Mouse (Mus musculus): ENCODE measurements around the gene Srarp. TPM values are rescaled to one million over a fixed set of nuclear protein-coding genes. Genes with fewer than 3 reads are reported as not detected.

The Srarp gene
- polyA plus RNA-seq, 1 experiment from 2014 or later: 0.62 TPM

Other genes with a start within 250 kb of the Srarp start
- gene Rsg1, start 222.1 kb downstream of the Srarp start, polyA plus RNA-seq (2015; fragmentation: Nextera tagmentation; extraction: Ambion mirVana): 7.9 and 10.5 TPM in 2 replicates
- 1.1 and 1.3 TPM in 2 replicates for gene Arhgef19, start 196.6 kb downstream of the Srarp start, polyA plus RNA-seq (2015; fragmentation: Nextera tagmentation; extraction: Ambion mirVana)
- gene Epha2, start 134.9 kb downstream of the Srarp start, polyA plus RNA-seq (2015; fragmentation: Nextera tagmentation; extraction: Ambion mirVana): 0.94 and 1.0 TPM in 2 replicates
- gene Fam131c, start 67.9 kb downstream of the Srarp start, polyA plus RNA-seq (2015; fragmentation: Nextera tagmentation; extraction: Ambion mirVana): 39.5 and 50.1 TPM in 2 replicates
- 0.19 TPM in 1 of 2 replicates, not detected in the other for gene Clcnka, start 37.4 kb downstream of the Srarp start, polyA plus RNA-seq (2015; fragmentation: Nextera tagmentation; extraction: Ambion mirVana)
- gene Clcnkb, start 20.1 kb downstream of the Srarp start, polyA plus RNA-seq (2015; fragmentation: Nextera tagmentation; extraction: Ambion mirVana): not detected in 2 replicates
- gene Hspb7, start 15.3 kb downstream of the Srarp start, polyA plus RNA-seq (2015; fragmentation: Nextera tagmentation; extraction: Ambion mirVana): not detected in 2 replicates
- gene Zbtb17, start 8.5 kb upstream of the Srarp start, polyA plus RNA-seq (2015; fragmentation: Nextera tagmentation; extraction: Ambion mirVana): 42.7 and 48.2 TPM in 2 replicates
- 13.6 and 19.2 TPM in 2 replicates for gene Spen, start 102.5 kb upstream of the Srarp start, polyA plus RNA-seq (2015; fragmentation: Nextera tagmentation; extraction: Ambion mirVana)
- gene Fblim1, start 170.0 kb upstream of the Srarp start, polyA plus RNA-seq (2015; fragmentation: Nextera tagmentation; extraction: Ambion mirVana): 35.6 and 37.8 TPM in 2 replicates
- 0.14 and 0.43 TPM in 2 replicates for gene Tmem82, start 182.5 kb upstream of the Srarp start, polyA plus RNA-seq (2015; fragmentation: Nextera tagmentation; extraction: Ambion mirVana)
- 0.27 and 0.45 TPM in 2 replicates for gene Slc25a34, start 187.7 kb upstream of the Srarp start, polyA plus RNA-seq (2015; fragmentation: Nextera tagmentation; extraction: Ambion mirVana)
- gene Plekhm2, start 228.8 kb upstream of the Srarp start, polyA plus RNA-seq (2015; fragmentation: Nextera tagmentation; extraction: Ambion mirVana): 7.9 and 8.4 TPM in 2 replicates
- 1.7 TPM in 1 of 2 replicates, not detected in the other for gene Rsc1a1, start 249.5 kb upstream of the Srarp start, polyA plus RNA-seq (2015; fragmentation: Nextera tagmentation; extraction: Ambion mirVana)

Measured in midbrain, embryonic 16.5 days (tissue).